Comparison of ENCODE assay signal across 25 mouse cellular contexts in genomic region chr12:91500475-91500874, GRCm38 (mm10).
"Had no signal": no experiment of that assay in that cellular context is flagged by ENCODE, and none has a peak within 500 bp of the region (broad histone marks: within the 10 kb centered on the region; RNA-seq: fewer than 3 reads in every experiment).

No protein-coding gene starts in this region.

- H3K4me2 ChIP-seq: heart, embryonic 11.5 days; heart, embryonic 13.5 days; heart, embryonic 15.5 days; hindbrain, embryonic 13.5 days; hindbrain, embryonic 15.5 days; limb, embryonic 12.5 days; liver, embryonic 11.5 days; liver, embryonic 13.5 days had no signal

- H3K27ac ChIP-seq: gastrocnemius, adult 2 months; heart, adult 2 months; heart, embryonic 13.5 days; heart, embryonic 15.5 days; hindbrain, embryonic 13.5 days; hindbrain, embryonic 15.5 days; hindbrain, postnatal 0 days; layer of hippocampus, adult 2 months; left cerebral cortex, adult 2 months; limb, embryonic 10.5 days; limb, embryonic 12.5 days; liver, embryonic 13.5 days had no signal

- H3K9ac ChIP-seq: heart, embryonic 13.5 days; heart, embryonic 15.5 days; hindbrain, embryonic 13.5 days; hindbrain, embryonic 15.5 days; limb, embryonic 12.5 days; liver, embryonic 13.5 days had no signal

- H3K4me3 ChIP-seq: gastrocnemius, adult 2 months; heart, adult 2 months; heart, embryonic 13.5 days; heart, embryonic 15.5 days; hindbrain, embryonic 13.5 days; hindbrain, embryonic 15.5 days; layer of hippocampus, adult 2 months; left cerebral cortex, adult 2 months; limb, embryonic 10.5 days; limb, embryonic 12.5 days; liver, embryonic 13.5 days had no signal

- H3K4me1 ChIP-seq: heart, embryonic 13.5 days; heart, embryonic 15.5 days; liver, embryonic 13.5 days had no signal

- H3K27me3 ChIP-seq: heart, embryonic 13.5 days; heart, embryonic 15.5 days; hindbrain, embryonic 13.5 days; hindbrain, embryonic 15.5 days; limb, embryonic 12.5 days; liver, embryonic 13.5 days had no signal

- H3K9me3 ChIP-seq: heart, embryonic 13.5 days; heart, embryonic 15.5 days; hindbrain, embryonic 13.5 days; hindbrain, embryonic 15.5 days; limb, embryonic 10.5 days; limb, embryonic 12.5 days; liver, embryonic 13.5 days had no signal

- ATAC-seq: hindbrain, postnatal 0 days had no signal

- DNase-seq: gastrocnemius, adult 2 months; gastrocnemius, postnatal 10 days; gastrocnemius, postnatal 25 days; heart, adult 11 months; heart, adult 2 months; heart, postnatal 14 days; heart, postnatal 36 days; kidney, adult 18-20 months; kidney, adult 8-10 months; kidney, postnatal 10 days; kidney, postnatal 25 days; kidney, postnatal 4 days; liver; liver, embryonic 13.5 days had no signal

- H3K36me3 ChIP-seq: heart, embryonic 13.5 days; heart, embryonic 15.5 days; hindbrain, embryonic 13.5 days; hindbrain, embryonic 15.5 days; limb, embryonic 10.5 days; limb, embryonic 12.5 days; liver, embryonic 13.5 days had no signal
